In genomic region chr2:58906814-58907516, GRCm38 (mm10) we compare ENCODE assay signal across 9 mouse cellular contexts. TPM values are rescaled to one million over a fixed set of nuclear protein-coding genes. Genes with fewer than 3 reads are reported as not detected.
DNase-seq lines count a peak whose midpoint lies in the region; ATAC-seq and TF ChIP-seq lines count a peak whose summit lies in the region.
"Had no signal": no experiment of that assay in that cellular context is flagged by ENCODE, and none has a peak within 500 bp of the region (broad histone marks: within the 10 kb centered on the region; RNA-seq: fewer than 3 reads in every experiment).

No protein-coding gene starts in this region.

- WGBS in heart, adult 2 months, result 13% methylated on average over 14 of the region's 14 CpGs
- WGBS in hindbrain, embryonic 15.5 days, result 31% methylated on average over 14 of the region's 14 CpGs
- 26% methylated on average over 14 of the region's 14 CpGs for WGBS in midbrain, postnatal 0 days
- 74% methylated on average over 14 of the region's 14 CpGs for WGBS in forebrain, embryonic 13.5 days

- no peak for TF ChIP-seq POLR2A in heart, adult 2 months (IDR thresholded peaks at IDR 0.05; ENCODE audit: insufficient read depth, low read depth, low read length)

- TF ChIP-seq CTCF in heart, adult 2 months (IDR thresholded peaks at IDR 0.05), result no peak
- no peak for TF ChIP-seq CTCF in midbrain, postnatal 0 days (IDR thresholded peaks at IDR 0.05)

- H3K4me2 ChIP-seq in hindbrain, embryonic 15.5 days, result peak overlapping the region; percentile 25
- H3K4me2 ChIP-seq in midbrain, postnatal 0 days (ENCODE audit: low read depth, low read length, poor library complexity, severe bottlenecking), result peak overlapping the region; percentile 18
- no peak overlapping the region for H3K4me2 ChIP-seq in forebrain, embryonic 13.5 days

- no peaks in the 10 kb centered on the region for H3K9me3 ChIP-seq in hindbrain, embryonic 15.5 days
- no peaks in the 10 kb centered on the region for H3K9me3 ChIP-seq in midbrain, postnatal 0 days (ENCODE audit: low read length)
- no peaks in the 10 kb centered on the region for H3K9me3 ChIP-seq in forebrain, embryonic 13.5 days (replicated peaks)

- H3K79me2 ChIP-seq in heart, adult 2 months (replicated peaks; ENCODE audit: control insufficient read depth, insufficient read depth, low read length), result no peaks in the 10 kb centered on the region

- intact Hi-C loops in heart, adult 2 months (cut with DNase I), result no loop called here
- intact Hi-C loops in left cerebral cortex, postnatal 25 days (cut with DNase I), result no loop called here

- no peak for ATAC-seq in hindbrain, embryonic 15.5 days (ENCODE audit: low FRiP score, low read depth)
- ATAC-seq in midbrain, postnatal 0 days (ENCODE audit: low FRiP score), result no peak
- no peak for ATAC-seq in forebrain, embryonic 13.5 days

- peak overlapping the region; percentile 12; the same call in 1 of the 2 replicates for H3K4me3 ChIP-seq in heart, adult 2 months
- H3K4me3 ChIP-seq in hindbrain, embryonic 15.5 days, result no peak overlapping the region
- no peak overlapping the region for H3K4me3 ChIP-seq in midbrain, postnatal 0 days (ENCODE audit: low read depth, low read length)
- H3K4me3 ChIP-seq in forebrain, embryonic 13.5 days, result no peak overlapping the region

- peaks cover 1% of the 10 kb centered on the region for H3K4me1 ChIP-seq in heart, adult 2 months (ENCODE audit: control insufficient read depth, insufficient read depth, low read length)
- no peaks in the 10 kb centered on the region for H3K4me1 ChIP-seq in hindbrain, embryonic 15.5 days (replicated peaks)
- H3K4me1 ChIP-seq in midbrain, postnatal 0 days (ENCODE audit: insufficient read depth, low read length), result no peaks in the 10 kb centered on the region
- H3K4me1 ChIP-seq in forebrain, embryonic 13.5 days, result no peaks in the 10 kb centered on the region

- no peak for TF ChIP-seq EP300 in heart, adult 2 months (IDR thresholded peaks at IDR 0.05; ENCODE audit: insufficient read depth, low read depth, low read length)

- no peak overlapping the region for H3K9ac ChIP-seq in heart, adult 2 months (ENCODE audit: low read depth, low read length)
- H3K9ac ChIP-seq in hindbrain, embryonic 15.5 days, result no peak overlapping the region
- H3K9ac ChIP-seq in midbrain, postnatal 0 days (replicated peaks; ENCODE audit: low read length, poor library complexity, severe bottlenecking), result no peak overlapping the region
- no peak overlapping the region for H3K9ac ChIP-seq in forebrain, embryonic 13.5 days

- no peak overlapping the region for H3K27ac ChIP-seq in heart, adult 2 months
- H3K27ac ChIP-seq in hindbrain, embryonic 15.5 days (replicated peaks), result no peak overlapping the region
- no peak overlapping the region for H3K27ac ChIP-seq in midbrain, postnatal 0 days (ENCODE audit: low read depth, low read length)
- no peak overlapping the region for H3K27ac ChIP-seq in forebrain, embryonic 13.5 days

- peak in 1 of 2 experiments; percentile 10 for DNase-seq in heart, adult 2 months
- DNase-seq in heart, adult 9 months (ENCODE audit: low spot score in 2 of 2), result no peak
- peak; percentile 17 for DNase-seq in embryo, embryonic 11 days
- DNase-seq in midbrain, postnatal 0 days (ENCODE audit: low spot score), result no peak
- no peak for DNase-seq in testis, postnatal 10 days (ENCODE audit: low spot score)
- DNase-seq in left cerebral cortex, postnatal 25 days (ENCODE audit: low spot score in 2 of 2), result no peak

- no peaks in the 10 kb centered on the region for H3K36me3 ChIP-seq in heart, adult 2 months (ENCODE audit: control insufficient read depth, insufficient read depth, low read length)
- H3K36me3 ChIP-seq in hindbrain, embryonic 15.5 days, result no peaks in the 10 kb centered on the region
- no peaks in the 10 kb centered on the region for H3K36me3 ChIP-seq in midbrain, postnatal 0 days (ENCODE audit: insufficient read depth, low read length)
- H3K36me3 ChIP-seq in forebrain, embryonic 13.5 days (ENCODE audit: poor library complexity, severe bottlenecking), result no peaks in the 10 kb centered on the region

- no peaks in the 10 kb centered on the region for H3K27me3 ChIP-seq in heart, adult 2 months (ENCODE audit: control insufficient read depth, insufficient read depth, low read length)
- H3K27me3 ChIP-seq in hindbrain, embryonic 15.5 days, result no peaks in the 10 kb centered on the region
- no peaks in the 10 kb centered on the region for H3K27me3 ChIP-seq in midbrain, postnatal 0 days (ENCODE audit: insufficient read depth, low read length)
- H3K27me3 ChIP-seq in forebrain, embryonic 13.5 days, result no peaks in the 10 kb centered on the region

RNA-seq across cellular contexts. Expression of gene Gm11099, which starts 47.7 kb away (rescaled TPM):
- not detected for total RNA-seq in heart, adult 2 months (2021)
- not detected in 2 replicates for polyA plus RNA-seq in heart, adult 2 months (2012; rRNA removed)
- polyA plus RNA-seq in hindbrain, embryonic 15.5 days (2015; fragmentation: Nextera tagmentation; extraction: Ambion mirVana), result not detected in 2 replicates
- not detected in 2 replicates for total RNA-seq in midbrain, postnatal 0 days (2014; rRNA removed)
- not detected in 2 replicates for polyA plus RNA-seq in midbrain, postnatal 0 days (2015; fragmentation: Nextera tagmentation; extraction: Ambion mirVana)
- not detected in 2 replicates for polyA plus RNA-seq in forebrain, embryonic 13.5 days (2015; fragmentation: Nextera tagmentation; extraction: Ambion mirVana)
- total RNA-seq in left cerebral cortex, postnatal 25 days (2021), result not detected
- total RNA-seq: ES-E14 had no signal
